Mouse (Mus musculus): Measurements from ENCODE around the gene Pald1. TPM values are rescaled to one million over a fixed set of nuclear protein-coding genes. Genes with fewer than 3 reads are reported as not detected.

The Pald1 gene
- 21.9 and 24.0 TPM in 2 replicates for total RNA-seq (2021)
- long read RNA-seq, full-length matches to known transcripts: 1 of 27 reads
- long read RNA-seq, partial matches to known transcripts: 14 of 27 reads
- long read RNA-seq, other reads (novel, unspliced or antisense): 12 of 27 reads

DNA sequence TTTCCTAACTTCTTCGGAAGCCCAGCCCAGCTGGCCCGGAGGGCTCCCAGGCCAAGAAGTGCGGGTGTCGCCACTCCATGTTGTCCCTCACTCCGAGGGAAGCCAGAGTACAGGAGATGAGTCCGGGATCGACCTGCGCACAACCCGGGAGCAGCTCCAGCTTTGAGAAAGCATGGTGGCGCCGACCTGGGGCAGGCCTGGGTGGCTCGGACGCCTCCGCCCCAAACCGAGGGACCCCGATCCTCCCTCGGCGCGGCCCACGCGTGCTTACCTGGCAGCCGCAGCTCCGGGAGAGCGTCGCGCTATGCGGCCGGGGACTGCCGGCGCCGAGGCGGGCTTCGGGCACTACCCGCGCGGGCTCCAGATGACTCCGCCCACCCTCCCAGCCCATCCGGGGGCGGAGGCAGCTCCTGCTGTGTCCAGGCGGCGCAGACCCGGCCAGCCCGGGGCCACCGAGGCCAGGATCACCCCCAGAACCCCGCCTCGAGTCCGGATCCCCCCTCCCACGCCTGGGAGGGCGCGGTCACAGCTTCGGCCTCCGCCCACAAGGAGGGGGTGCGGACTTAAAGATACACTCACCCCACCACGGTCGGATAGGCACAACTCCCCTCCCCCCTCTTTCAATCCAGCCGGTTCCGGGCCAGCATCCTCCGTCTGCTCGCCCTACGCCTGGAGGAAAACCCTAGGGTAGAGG lies at the start of gene Pald1:
Gene Pald1, minus strand, starts transcription at position 510 of the 694 bp plus-strand sequence.
- DNase-seq: peak; percentile 85

DNA sequence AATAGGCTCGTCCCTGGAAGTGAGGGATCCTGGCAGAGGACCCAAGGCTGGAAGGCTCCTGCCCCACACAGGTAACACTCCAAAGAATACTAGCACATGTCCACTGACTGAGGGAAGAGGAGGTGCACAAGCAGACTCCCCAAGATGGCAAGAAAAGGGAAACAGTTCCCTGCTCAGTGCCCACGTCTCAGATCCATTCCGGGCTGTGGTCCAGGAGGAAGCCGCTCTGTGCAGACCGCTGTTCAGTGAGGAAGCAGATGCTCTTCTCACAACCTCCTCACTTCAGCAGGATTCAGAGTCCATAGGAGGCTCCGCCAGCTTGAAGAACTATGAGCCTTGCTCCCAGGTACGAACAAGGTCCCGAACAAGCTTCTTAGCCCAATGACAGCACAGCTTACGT lies 48.0 kb upstream of the Pald1 start:
- no peak for DNase-seq

DNA sequence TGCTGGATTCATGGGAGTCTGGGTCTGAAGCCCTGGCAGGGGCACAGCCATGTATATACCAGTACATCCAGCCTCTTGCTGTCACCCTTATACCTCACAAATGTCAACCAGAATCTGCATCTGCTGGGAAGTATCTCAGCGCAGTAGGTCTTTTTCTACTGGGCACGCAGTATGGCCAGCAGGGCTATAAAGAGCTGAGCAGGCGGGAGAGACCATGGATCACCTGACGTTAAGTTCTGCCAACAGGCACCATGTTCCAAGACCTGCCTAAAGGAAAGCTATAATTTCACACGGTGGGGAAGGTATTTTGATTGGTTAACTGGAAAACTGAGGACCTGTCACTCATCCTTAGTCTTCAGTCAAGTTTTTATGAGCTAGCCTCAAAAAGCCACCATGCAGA lies 45.7 kb upstream of the Pald1 start:
- no peak for DNase-seq

DNA sequence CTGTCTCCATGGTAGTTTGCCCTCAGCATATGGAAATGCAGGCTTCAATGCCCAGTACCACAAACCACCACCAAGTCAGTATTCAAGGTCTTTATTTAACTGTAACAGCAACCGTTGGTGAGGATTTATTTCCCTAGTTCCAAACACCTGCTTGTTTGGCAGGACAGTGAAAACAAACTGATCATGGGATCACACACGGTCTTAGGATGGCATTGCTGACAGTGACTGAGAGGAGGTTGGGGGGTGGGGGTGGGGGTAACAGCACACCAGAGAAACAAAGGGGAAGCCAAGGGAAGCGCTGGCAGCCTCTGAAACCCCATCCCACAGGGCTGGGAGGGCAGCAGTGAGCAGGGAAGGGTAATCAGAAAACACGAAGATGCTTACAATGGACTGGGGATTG lies 45.1 kb upstream of the Pald1 start:
- DNase-seq: no peak

DNA sequence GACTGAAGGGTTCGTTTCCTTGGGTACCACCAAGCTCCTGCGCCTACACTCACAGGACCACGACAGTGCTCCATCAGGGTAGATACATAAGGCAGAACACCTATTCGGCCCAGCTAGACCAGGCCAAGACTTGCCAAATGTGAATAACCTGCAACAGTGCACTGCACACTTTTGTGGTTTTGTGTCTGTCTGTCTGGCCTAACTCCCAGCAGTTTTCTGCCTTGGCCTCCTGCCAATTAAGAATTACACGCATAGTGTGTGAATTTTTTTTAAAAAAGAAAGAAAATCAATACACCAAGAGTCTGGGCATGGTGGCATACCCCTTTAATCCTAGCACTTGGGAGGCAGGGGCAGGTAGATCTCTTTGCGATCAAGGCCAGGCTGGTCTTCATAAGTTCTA lies 44.6 kb upstream of the Pald1 start:
- DNase-seq: no peak

DNA sequence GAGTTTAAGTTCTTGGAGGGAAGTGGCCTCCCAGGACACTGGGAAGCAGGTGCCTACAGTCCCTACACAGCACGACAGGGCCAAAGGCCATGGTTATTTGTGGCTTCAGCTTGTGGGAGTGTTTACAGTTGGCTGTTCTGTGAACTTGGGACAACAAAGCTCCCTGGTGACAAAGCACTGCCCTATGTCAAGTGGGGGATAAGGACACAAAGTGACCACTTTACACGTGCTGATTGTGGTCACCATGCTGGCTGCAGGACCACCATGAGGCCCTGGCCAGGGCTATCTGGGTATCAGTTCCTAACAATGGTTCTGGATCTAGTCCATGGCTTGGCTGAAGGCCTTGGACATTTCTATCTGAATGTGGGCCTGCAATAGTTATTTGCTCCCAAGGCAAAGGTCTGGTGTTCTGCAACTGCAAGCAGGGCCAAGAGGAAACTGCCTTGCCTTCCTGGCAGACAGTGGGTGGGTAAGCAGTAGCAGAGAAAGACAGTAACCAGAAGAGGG lies 43.0 kb upstream of the Pald1 start:
- no peak for DNase-seq

DNA sequence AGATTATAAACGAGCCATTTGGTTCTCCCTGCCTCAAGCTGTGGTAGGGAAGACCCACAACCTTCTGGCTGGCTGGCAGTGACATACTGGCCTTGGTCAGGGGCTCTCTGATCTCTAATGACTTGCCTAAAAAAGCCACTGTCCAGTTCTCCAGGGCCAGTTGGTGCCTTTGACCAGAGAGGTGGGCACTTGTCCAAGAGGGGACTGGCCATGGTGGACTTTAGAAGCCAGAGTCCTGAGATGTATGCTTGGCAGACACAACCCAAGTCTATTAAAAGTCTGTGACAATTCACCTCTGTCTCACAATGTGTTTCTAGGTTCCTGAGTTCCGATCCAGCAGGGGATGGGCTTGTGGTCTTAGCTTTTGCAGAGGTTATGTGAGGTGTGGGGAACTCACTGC lies 41.7 kb upstream of the Pald1 start:
- DNase-seq: no peak

DNA sequence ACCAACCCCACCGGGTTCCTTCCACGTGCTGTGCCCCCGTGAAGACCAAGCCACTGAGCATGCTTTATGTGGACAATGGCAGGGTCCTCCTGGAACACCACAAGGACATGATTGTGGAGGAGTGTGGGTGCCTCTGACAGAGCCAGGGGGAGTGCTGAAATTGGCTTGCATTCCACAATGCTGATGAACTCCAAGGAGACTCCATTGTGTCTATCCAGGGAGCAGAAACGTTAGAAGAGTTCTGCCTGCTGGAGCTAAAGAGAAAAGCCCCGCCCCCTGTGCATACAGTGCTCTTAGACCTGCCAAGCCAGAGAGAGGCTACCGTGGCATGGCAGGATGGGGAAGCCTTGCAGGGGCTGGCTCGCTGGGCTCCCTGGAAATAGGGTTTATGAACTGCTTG lies 41.2 kb upstream of the Pald1 start:
- no peak for DNase-seq

DNA sequence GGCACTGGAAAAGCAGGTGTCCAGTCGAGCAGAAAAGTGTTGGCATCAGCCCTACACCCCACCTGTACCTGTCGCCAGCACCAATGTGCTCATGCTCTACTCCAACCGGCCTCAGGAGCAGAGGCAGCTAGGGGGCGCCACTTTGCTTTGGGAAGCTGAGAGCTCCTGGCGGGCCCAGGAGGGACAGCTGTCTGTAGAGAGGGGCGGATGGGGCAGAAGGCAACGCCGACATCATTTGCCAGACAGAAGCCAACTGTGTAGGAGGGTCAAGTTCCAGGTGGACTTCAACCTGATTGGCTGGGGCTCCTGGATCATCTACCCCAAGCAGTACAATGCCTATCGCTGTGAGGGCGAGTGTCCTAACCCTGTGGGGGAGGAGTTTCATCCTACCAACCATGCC lies 40.0 kb upstream of the Pald1 start:
- DNase-seq: peak; percentile 50

DNA sequence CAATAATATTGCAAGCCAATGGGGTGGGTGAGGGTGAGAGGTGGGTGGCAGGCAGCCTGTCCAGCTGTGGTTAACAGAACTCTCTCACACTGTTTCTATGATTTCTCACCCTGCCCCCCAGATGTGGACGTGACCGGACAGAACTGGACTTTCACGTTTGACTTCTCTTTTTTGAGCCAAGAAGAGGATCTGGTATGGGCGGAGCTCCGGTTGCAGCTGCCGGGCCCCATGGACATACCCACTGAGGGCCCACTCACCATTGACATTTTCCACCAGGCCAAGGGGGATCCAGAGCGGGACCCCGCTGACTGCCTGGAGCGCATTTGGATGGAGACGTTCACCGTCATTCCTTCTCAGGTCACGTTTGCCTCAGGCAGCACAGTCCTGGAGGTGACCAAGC lies 39.5 kb upstream of the Pald1 start:
- no peak for DNase-seq

DNA sequence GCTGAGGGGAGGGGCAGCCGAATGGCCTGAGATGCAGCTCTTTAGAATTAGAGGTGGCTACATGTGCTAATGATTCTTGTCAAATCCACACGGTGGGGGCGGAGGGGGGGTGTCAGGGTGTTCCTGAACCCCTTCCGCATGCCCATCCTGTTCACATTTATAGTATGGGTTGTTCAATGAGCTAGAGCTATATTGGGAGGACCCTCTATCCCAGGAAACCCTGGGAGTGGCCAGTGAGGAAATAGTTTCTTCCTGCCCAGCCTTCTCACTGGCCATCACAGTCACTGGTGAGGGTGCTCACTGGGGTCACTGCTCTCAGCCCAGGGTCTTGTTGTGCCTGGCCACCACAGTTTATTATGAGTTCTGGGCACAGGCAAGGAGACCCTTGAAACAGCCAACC lies 36.7 kb upstream of the Pald1 start:
- no peak for DNase-seq

DNA sequence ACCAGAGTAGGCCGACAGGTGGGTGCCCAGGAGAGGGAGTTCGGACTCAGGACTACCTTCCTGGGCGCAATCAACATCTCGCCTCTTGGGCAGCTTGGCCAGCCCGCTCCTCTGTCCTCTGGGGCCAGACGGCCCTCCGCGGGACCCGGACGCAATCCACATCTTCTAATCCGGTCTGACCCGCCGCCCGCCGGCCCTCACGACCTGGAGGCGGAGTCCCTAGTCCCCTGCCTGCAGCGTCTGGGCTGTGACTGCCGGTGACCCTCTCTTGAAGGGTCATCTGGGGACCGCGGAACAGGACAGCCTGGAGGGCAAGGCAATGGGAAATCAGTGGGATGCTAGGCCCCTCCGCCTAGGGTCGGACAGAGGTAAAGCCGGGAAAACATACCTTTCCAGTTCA lies 35.8 kb upstream of the Pald1 start:
- no peak for DNase-seq

DNA sequence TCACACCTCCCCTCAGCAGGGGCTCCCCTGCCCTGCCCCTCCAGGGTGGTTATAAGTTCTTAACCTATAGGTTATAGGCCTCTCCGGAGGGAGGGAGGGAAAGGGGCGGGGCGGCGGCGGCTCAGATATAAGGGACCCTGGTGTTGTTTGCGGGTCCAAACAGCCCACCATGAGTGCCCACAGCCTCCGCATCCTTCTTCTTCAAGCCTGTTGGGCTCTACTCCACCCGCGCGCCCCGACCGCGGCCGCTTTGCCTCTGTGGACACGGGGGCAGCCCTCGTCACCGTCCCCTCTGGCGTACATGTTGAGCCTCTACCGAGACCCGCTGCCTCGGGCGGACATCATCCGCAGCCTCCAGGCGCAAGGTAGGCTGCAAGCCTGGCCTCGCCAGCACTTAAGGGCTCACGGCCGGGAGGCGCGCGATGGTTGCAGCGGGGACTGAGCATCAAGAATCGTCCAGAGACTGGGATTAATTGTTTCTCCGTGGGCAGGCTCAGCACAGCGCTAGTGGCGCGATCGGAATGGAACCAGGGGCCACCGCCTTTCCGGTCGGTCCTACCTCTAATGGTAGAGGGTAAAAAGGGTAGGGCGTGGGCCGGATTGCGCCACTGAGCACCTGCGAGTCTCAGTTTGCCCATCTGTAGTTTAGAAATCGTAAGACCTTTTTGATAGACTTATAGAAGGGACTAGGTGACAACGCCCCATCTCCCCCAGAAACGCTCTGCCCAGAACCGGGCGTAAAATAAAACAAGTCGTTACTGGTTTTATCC lies 35.0 kb upstream of the Pald1 start:
- DNase-seq: no peak

DNA sequence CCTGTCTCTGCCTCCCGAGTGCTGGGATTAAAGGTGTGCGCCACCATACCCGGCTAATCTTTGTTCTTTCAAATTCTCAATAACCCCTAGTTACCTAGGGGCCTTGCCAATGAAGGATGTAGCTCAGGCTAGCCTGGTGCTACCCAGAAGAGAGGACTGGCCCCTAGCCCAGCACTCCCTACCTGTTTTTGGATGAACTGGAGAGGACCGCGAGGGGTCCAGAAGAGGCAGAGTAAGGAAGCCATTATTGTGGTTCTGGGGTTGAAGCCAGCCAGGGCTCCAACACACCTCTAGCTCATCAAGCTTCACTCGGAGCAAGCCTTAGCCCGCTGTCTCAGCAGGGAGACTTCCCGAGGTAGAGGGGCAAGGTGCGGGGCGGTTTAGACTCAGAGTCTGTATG lies 34.3 kb upstream of the Pald1 start, which contains the start of gene Nodal:
Gene Nodal, plus strand, starts transcription at position 301 of the 400 bp plus-strand sequence.
- DNase-seq: no peak

DNA sequence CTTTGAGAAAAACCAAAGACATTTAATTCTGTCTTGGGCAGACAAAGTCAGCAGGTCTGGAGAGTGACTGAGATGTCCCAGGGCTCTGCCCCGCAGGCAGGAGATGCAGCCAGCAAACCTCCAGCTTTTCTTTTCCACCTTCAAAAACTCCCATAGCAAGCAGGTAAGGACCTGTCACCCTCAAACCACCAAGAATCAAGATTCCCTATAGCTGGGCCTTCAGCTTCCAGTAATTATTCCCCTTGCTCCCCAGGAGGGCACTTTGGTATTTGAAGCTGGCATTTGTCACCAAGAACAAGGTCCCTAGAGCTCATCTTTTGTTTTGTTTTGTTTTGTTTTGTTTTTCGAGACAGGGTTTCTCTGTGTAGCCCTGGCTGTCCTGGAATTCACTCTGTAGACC lies 33.7 kb upstream of the Pald1 start:
- DNase-seq: no peak

DNA sequence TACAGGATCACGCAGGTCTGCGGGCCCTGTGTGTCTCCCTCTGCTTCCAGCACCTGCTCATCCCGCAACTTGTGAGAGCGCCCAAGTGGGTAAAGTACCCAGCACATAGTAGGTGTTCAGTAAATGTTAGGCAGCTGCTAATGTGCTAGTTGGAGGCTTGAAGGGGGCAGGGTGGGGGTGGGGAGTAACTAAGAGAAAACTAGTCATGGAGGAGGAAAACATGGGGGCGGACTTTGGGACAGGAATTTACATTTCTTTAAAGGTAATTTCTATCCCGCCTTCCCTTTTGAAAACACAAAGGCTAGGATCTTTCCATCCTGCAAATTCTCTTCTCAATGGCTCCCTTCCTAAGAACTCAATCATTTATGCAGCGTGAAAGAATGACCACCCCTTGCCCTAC lies 33.2 kb upstream of the Pald1 start:
- DNase-seq: no peak

DNA sequence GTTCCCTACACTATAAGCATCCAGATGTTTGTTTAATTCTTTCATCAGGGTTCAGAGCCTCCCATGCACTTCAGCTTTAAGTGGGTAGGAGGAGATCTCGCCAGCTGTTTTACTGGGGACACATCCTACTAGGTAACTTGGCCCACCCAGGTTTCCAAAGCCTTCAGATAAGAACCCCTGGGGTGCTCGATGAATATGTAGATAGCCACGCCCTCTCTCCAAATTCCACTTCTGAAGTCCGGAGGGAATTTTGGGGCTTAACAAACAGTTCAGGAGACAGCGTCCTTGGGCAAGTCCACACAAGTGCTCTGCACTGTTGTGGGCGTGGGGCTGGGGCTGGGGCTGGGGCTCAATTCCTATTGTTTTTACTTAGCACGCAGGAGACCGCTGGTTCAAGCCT lies 32.6 kb upstream of the Pald1 start:
- DNase-seq: no peak

DNA sequence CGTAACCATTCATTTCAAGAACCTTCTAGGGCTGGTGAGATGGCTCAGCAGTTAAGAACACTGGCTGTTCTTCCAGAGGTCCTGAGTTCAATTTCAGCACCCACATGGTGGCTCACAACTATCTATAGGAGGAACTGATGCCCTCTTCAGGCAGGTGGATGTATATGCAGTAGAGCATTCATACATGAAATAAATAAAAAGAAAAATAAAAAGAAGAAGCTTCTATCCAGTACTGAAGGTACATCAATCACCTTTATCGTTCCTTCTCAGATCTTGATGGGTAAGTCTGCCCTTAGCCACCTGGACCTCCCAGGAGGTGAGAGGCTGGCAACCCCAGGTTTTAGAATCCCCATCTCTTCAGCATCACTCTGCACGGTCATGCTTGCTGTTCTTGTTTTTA lies 31.9 kb upstream of the Pald1 start:
- DNase-seq: no peak

DNA sequence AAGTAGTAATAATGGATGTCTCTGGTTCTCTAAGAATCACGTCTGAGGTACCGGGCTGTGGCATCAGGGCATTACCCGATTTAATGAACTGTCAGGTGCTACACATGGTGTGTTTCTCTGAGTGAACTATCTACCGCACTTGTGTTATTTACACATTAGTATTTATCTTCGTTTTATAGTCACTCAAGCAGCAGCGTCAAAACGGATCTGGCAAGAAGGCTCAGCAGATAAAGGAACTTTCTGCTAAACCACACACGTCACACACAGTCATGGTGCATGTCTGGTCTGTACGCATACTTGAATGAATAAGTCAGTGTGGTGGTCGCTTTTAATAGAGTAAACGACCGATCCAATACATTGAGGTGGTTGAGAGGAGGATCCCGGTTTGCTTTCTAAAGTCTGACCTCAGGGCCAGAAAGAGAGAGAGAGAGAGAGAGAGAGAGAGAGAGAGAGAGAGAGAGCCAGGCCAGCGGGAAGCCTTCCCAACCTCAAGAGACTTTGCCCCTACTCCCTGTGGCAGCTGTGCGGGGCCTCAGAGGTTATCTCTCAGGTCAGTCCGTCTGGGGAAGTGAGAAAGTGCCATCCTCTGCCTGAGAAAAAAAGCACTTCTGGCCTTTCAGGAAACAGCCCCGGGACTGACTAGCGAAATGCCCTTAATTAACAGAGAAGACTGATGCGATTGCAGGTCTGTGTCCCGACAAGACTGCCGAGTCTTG lies 29.7 kb upstream of the Pald1 start:
- DNase-seq: no peak

DNA sequence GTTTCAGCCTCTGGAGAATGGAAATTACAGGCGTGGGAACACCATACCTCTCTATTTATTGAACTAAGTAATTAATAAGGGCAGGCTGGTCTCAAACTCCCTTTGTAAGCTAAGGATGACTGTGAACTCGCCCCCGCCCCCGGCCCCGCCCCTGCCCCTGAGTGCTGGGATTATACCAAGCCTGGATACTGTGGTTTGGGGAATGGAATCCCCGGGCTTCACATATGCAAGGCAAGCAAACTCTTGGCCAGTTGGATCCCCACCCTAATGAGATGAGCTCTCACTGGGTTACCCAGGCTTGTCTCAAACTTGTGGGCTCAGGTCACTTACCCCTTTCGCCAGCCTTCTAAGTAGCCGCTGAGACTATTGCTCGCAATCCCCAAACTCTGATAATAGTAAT lies 26.9 kb upstream of the Pald1 start:
- no peak for DNase-seq

DNA sequence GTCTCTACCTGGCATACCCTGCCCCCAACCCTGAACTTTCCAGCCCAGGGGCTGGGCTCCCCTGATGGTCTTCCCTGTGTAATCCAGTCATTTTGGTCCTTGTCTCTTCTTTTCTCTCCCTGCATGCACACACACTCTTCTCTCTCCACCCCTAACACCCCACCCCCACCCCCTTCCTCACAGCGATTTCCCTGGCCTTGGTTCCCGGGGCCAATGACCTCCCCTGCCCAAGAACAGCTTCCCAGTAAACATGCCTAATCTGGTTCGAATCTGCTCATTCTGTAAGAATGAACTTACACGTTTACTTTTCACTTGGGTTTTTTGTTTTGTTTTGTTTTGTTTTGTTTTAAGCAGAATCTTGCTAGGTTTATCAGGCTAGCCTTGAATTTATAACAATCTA lies 26.4 kb upstream of the Pald1 start:
- no peak for DNase-seq

DNA sequence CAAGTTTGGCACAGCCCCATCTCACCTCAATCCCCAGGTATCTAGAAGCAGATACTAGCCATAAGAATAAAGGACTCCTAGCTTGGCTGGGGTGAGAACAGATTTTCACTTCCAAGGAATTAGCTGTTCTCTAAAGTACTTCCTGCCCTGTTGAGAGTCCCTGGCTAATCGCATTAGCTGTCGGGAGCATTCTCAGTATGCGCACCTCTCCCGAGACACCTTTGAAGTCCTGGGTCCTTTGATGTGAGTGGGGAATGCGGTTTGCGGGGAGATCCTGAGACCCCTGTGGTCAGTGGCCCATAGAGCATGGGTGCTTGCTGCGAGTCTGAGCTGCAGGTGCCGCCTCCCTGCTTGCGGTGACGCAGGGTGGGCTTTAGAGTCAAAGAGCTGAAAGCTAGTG lies 22.6 kb upstream of the Pald1 start:
- no peak for DNase-seq

DNA sequence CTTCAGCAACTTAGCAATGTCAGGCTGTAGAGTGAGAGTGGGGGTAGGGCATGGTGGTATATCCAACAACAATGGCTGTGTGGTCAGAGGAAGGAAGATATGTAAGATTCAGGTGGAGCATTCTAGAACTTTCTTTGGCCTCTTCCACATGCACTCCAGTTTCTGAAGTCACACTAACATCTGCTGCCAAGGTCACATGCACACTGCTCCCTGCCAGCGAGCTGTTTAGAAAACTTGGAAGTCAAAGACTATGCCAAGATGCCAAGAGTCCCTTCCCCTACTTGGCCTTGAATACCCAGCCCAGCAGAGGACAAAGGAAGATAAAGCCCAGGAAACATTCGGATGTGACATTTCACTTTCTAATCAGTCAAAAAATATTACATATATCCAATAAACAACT lies 19.6 kb upstream of the Pald1 start:
- no peak for DNase-seq

Measured in adrenal gland, postnatal 25 days (tissue).